Mouse (Mus musculus): ENCODE results near the gene Kbtbd13. TPM values are rescaled to one million over a fixed set of nuclear protein-coding genes. Genes with fewer than 3 reads are reported as not detected.

Gene Kbtbd13
- polyA plus RNA-seq (2011; ENCODE audit: insufficient read depth, insufficient read length, low replicate concordance, missing spikeins), result not detected in 2 replicates

DNA sequence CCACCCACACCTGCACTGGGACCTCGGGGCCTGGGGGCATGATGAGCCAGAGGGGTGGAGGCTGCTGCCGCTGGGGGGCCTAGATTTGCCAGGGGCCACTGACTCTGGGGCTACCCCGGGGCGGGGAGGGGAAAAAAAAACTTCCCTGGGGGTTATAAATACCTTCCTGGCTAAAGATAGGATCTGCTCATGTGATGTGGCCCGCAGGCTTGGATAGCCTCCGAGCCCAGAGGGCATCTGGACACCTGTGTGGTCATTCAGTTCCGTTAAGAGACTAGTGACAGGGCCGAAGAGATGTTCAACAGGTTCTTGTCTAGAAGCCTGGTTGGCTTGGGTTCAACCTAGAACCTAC, at the start of gene Kbtbd13:
TSS of gene Kbtbd13 (minus strand) at position 40 of the 352 bp plus-strand sequence.
- Histone ChIP-seq H3K4me1 (ENCODE audit: control insufficient read depth, insufficient read depth, low read length) (no peaks in the 10 kb centered on the region; the same call in 1 of the 2 replicates), H3K27ac (ENCODE audit: control insufficient read depth, insufficient read depth, low read depth, low read length, poor library complexity) (no peak within 1 kb of the TSS), H3K4me3 (replicated peaks; ENCODE audit: control insufficient read depth, low read depth, low read length) (no peak within 1 kb of the TSS)
- 39% methylated on average over 8 of the region's 8 CpGs for WGBS
- TF ChIP-seq POLR2A (IDR thresholded peaks at IDR 0.05; ENCODE audit: borderline replicate concordance, control insufficient read depth, low read depth, low read length) (no peak), CTCF (IDR thresholded peaks at IDR 0.05; ENCODE audit: control insufficient read depth, insufficient read depth, low read length) (no peak)

DNA sequence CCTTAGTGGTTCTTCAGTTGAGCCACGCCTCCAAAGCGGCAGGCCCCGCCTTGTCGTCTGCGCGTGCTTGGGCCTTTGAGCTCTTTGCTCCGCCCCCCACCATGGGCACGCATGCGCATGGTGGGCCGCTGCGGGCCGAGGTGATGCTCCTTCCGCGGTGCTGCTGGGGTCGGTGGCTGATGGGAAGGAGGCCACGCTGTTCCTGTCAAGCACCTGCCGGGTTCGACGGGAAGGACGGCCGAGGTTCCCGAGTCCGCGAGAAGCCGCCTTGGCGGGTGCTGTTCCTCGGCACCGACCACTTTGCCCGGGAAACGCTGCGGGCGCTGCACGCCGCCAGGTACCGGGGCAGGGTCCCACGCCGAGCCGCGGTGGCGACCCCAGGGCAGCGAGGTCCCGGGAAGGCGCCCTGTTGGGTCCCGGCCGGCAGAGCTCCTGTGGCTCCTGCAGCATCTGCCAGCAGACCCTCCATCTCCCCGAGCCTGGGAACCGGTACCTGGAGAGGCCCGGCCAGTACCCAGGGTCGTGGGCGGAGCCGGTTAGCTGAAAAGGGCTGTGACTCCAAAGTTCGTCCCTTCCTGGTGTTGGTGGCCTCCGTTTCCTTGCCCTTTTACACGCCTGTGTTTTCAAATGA, 44.3 kb upstream of the Kbtbd13 start, which contains the start of gene Mtfmt:
TSS of gene Mtfmt (plus strand) at position 112 of the 631 bp plus-strand sequence.
- WGBS, result under 1% methylated on average over 54 of the region's 54 CpGs
- Histone ChIP-seq H3K27ac (ENCODE audit: control insufficient read depth, insufficient read depth, low read depth, low read length, poor library complexity) (0 out of 2 replicates have a peak within 1 kb of the TSS, but pooled peaks have one; percentile 47), H3K4me3 (replicated peaks; ENCODE audit: control insufficient read depth, low read depth, low read length) (peak within 1 kb of the TSS; percentile 99), H3K4me1 (ENCODE audit: control insufficient read depth, insufficient read depth, low read length) (peaks cover 1% of the 10 kb centered on the region; the same call in 1 of the 2 replicates)
- TF ChIP-seq POLR2A (IDR thresholded peaks at IDR 0.05; ENCODE audit: borderline replicate concordance, control insufficient read depth, low read depth, low read length), result peak; percentile 91
- no peak for TF ChIP-seq CTCF (IDR thresholded peaks at IDR 0.05; ENCODE audit: control insufficient read depth, insufficient read depth, low read length)

DNA sequence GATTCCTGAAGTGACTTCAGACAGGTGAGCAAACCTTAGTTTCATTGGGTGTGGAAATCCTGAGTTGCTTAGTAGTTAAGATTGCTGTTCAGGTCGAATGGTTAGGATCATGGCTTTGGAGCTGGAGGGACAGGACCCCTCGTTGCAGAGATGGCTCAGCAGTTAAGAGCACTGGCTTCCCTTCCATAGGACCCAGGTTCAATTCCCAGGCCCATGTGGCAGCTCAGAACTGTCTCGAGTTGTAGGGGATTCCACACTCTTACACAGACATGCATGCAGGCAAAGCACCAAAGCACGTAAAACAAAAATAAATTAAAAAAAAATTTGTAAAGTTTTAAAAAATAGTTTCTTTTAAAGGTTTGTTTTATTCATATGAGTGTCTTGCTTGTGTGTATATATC, 43.8 kb upstream of the Kbtbd13 start:
- no peak overlapping the region for H3K27ac ChIP-seq (ENCODE audit: control insufficient read depth, insufficient read depth, low read depth, low read length, poor library complexity)
- 70% methylated on average over 4 of the region's 4 CpGs for WGBS
- no peak for TF ChIP-seq POLR2A (IDR thresholded peaks at IDR 0.05; ENCODE audit: borderline replicate concordance, control insufficient read depth, low read depth, low read length)
- TF ChIP-seq CTCF (IDR thresholded peaks at IDR 0.05; ENCODE audit: control insufficient read depth, insufficient read depth, low read length), result no peak
- no peak overlapping the region for H3K4me3 ChIP-seq (replicated peaks; ENCODE audit: control insufficient read depth, low read depth, low read length)
- H3K4me1 ChIP-seq (ENCODE audit: control insufficient read depth, insufficient read depth, low read length), result peaks cover 1% of the 10 kb centered on the region; the same call in 1 of the 2 replicates

- Histone ChIP-seq H3K4me1 (ENCODE audit: control insufficient read depth, insufficient read depth, low read length) (peaks cover 1% of the 10 kb centered on the region; the same call in 1 of the 2 replicates), H3K4me3 (replicated peaks; ENCODE audit: control insufficient read depth, low read depth, low read length) (no peak overlapping the region), H3K27ac (ENCODE audit: control insufficient read depth, insufficient read depth, low read depth, low read length, poor library complexity) (no peak overlapping the region)
- WGBS, result 62% methylated on average over 5 of the region's 5 CpGs
- TF ChIP-seq CTCF (IDR thresholded peaks at IDR 0.05; ENCODE audit: control insufficient read depth, insufficient read depth, low read length), result peak; percentile 72
- no peak for TF ChIP-seq POLR2A (IDR thresholded peaks at IDR 0.05; ENCODE audit: borderline replicate concordance, control insufficient read depth, low read depth, low read length)
Observed at GRCm38 (mm10) chr9:65434140-65434539, 42.7 kb upstream of the Kbtbd13 start.

- 3% methylated on average over 3 of the region's 3 CpGs for WGBS
- Histone ChIP-seq H3K27ac (ENCODE audit: control insufficient read depth, insufficient read depth, low read depth, low read length, poor library complexity) (no peak overlapping the region), H3K4me1 (ENCODE audit: control insufficient read depth, insufficient read depth, low read length) (peaks cover 1% of the 10 kb centered on the region; the same call in 1 of the 2 replicates), H3K4me3 (replicated peaks; ENCODE audit: control insufficient read depth, low read depth, low read length) (no peak overlapping the region)
- peak; percentile 60 for TF ChIP-seq CTCF (IDR thresholded peaks at IDR 0.05; ENCODE audit: control insufficient read depth, insufficient read depth, low read length)
- no peak for TF ChIP-seq POLR2A (IDR thresholded peaks at IDR 0.05; ENCODE audit: borderline replicate concordance, control insufficient read depth, low read depth, low read length)
Observed at GRCm38 (mm10) chr9:65432236-65432635, 40.8 kb upstream of the Kbtbd13 start.

DNA sequence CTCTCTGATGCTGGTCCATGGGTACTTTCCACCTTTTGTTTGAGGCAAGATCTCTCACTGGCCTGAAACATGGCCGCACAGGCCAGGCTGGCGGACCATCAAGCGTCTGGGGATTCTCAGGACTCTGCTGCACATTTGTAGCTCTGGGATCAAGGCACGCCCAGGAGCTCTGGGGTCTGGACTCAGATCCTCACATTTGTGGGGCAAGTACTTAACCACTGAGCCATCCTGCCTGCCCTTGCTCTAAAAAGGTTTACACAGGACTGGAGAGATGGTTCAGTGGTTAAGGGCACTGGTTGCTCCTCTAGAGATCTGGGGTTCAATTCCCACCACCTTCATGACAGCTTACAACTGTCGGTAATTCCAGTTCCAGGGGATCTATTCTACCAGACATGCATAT, 39.5 kb upstream of the Kbtbd13 start:
- H3K4me3 ChIP-seq (replicated peaks; ENCODE audit: control insufficient read depth, low read depth, low read length), result no peak overlapping the region
- H3K4me1 ChIP-seq (ENCODE audit: control insufficient read depth, insufficient read depth, low read length), result no peaks in the 10 kb centered on the region
- H3K27ac ChIP-seq (ENCODE audit: control insufficient read depth, insufficient read depth, low read depth, low read length, poor library complexity), result no peak overlapping the region
- 91% methylated on average over 5 of the region's 5 CpGs for WGBS
- TF ChIP-seq POLR2A (IDR thresholded peaks at IDR 0.05; ENCODE audit: borderline replicate concordance, control insufficient read depth, low read depth, low read length), result no peak
- TF ChIP-seq CTCF (IDR thresholded peaks at IDR 0.05; ENCODE audit: control insufficient read depth, insufficient read depth, low read length), result no peak

GRCm38 (mm10) chr9:65430401-65430800, 38.9 kb upstream of the Kbtbd13 start:
- H3K4me3 ChIP-seq (replicated peaks; ENCODE audit: control insufficient read depth, low read depth, low read length), result no peak overlapping the region
- TF ChIP-seq POLR2A (IDR thresholded peaks at IDR 0.05; ENCODE audit: borderline replicate concordance, control insufficient read depth, low read depth, low read length) (no peak), CTCF (IDR thresholded peaks at IDR 0.05; ENCODE audit: control insufficient read depth, insufficient read depth, low read length) (no peak)
- no peaks in the 10 kb centered on the region for H3K4me1 ChIP-seq (ENCODE audit: control insufficient read depth, insufficient read depth, low read length)
- H3K27ac ChIP-seq (ENCODE audit: control insufficient read depth, insufficient read depth, low read depth, low read length, poor library complexity), result no peak overlapping the region

DNA sequence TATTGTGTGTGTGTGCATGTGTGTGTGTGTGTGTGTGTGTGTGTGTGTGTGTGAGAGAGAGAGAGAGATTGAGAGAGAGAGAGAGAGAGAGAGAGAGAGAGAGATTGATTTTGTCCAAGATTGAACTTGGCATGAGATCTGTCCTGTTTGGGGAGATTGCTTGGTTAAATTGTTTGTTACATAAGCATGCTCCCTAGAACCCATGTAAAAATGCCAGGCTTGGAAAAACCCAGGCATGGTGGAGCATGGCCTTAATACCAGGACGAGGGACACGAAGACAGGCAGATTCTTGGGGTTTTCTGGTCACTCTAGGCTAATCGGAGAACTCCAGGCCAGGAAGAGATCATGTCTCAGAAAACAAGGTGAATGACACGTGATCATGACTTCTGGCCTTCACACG, 36.6 kb upstream of the Kbtbd13 start:
- Histone ChIP-seq H3K4me1 (ENCODE audit: control insufficient read depth, insufficient read depth, low read length) (peaks cover 4% of the 10 kb centered on the region), H3K27ac (ENCODE audit: control insufficient read depth, insufficient read depth, low read depth, low read length, poor library complexity) (no peak overlapping the region), H3K4me3 (replicated peaks; ENCODE audit: control insufficient read depth, low read depth, low read length) (no peak overlapping the region)
- TF ChIP-seq POLR2A (IDR thresholded peaks at IDR 0.05; ENCODE audit: borderline replicate concordance, control insufficient read depth, low read depth, low read length), result no peak
- no peak for TF ChIP-seq CTCF (IDR thresholded peaks at IDR 0.05; ENCODE audit: control insufficient read depth, insufficient read depth, low read length)
- 84% methylated on average over 5 of the region's 5 CpGs for WGBS
